In genomic region chr5:110140424-110140823, GRCm38 (mm10) we compare ENCODE assay signal across 19 mouse cellular contexts. TPM values are rescaled to one million over a fixed set of nuclear protein-coding genes. Genes with fewer than 3 reads are reported as not detected.
A peak's percentile ranks its signal among the peaks of the same experiment; 100 is the strongest.
DNase-seq lines count a peak whose midpoint lies in the region; ATAC-seq and TF ChIP-seq lines count a peak whose summit lies in the region.
"Had no signal": no experiment of that assay in that cellular context is flagged by ENCODE, and none has a peak within 500 bp of the region (broad histone marks: within the 10 kb centered on the region; RNA-seq: fewer than 3 reads in every experiment).

No protein-coding gene starts in this region.

- no peak overlapping the region for H3K4me2 ChIP-seq in forebrain, embryonic 12.5 days

- peak; percentile 68 to 78 for TF ChIP-seq EP300 in MEL (IDR thresholded peaks at IDR 0.05; ENCODE audit: low read depth in 1 of 2, low read length in 2 of 2)

- no peak for ATAC-seq in forebrain, embryonic 12.5 days (ENCODE audit: low FRiP score)
- ATAC-seq: activated CD4-positive, CD25-positive, alpha-beta regulatory T cell, adult 4 months; CD4-positive, CD25-positive, alpha-beta regulatory T cell, adult 4 months; Patski had no signal

- TF ChIP-seq POLR2A in MEL (IDR thresholded peaks at IDR 0.05; ENCODE audit: control insufficient read depth in 1 of 2, insufficient read depth in 1 of 2, low read depth in 1 of 2, low read length in 2 of 2, poor library complexity in 1 of 2), result no peak

- peak; percentile 20 for DNase-seq in MEL (ENCODE audit: low read depth, low spot score)
- DNase-seq: adrenal gland, adult 2 months; adrenal gland, adult 8-10 months; adrenal gland, postnatal 10 days; adrenal gland, postnatal 14 days; adrenal gland, postnatal 25 days; adrenal gland, postnatal 36 days; B cell, adult 2 months; cerebellum, adult 11 months; cerebellum, adult 11-12 months; cerebellum, adult 18-20 months; cerebellum, adult 2 months; cerebellum, adult 8-10 months had no signal

- H3K79me2 ChIP-seq in MEL (ENCODE audit: control insufficient read depth, insufficient read depth, low read length, poor library complexity), result peaks cover 21% of the 10 kb centered on the region

- peak overlapping the region; percentile 85 for H3K27ac ChIP-seq in MEL (ENCODE audit: control insufficient read depth, low read depth, low read length)
- no peak overlapping the region for H3K27ac ChIP-seq in forebrain, embryonic 12.5 days

- H3K27me3 ChIP-seq in MEL (ENCODE audit: control insufficient read depth in 1 of 2, insufficient read depth in 2 of 2, low read length in 2 of 2), result no peaks in the 10 kb centered on the region
- H3K27me3 ChIP-seq in forebrain, embryonic 12.5 days, result no peaks in the 10 kb centered on the region
- H3K27me3 ChIP-seq: CH12.LX, Patski had no signal

- TF ChIP-seq CTCF in MEL (IDR thresholded peaks at IDR 0.05 in 2 of 3, conservative IDR thresholded peaks at IDR 0.05 in 1 of 3; ENCODE audit: control insufficient read depth in 1 of 3, insufficient read depth in 1 of 3, low read depth in 2 of 3, low read length in 3 of 3, poor library complexity in 1 of 3, severe bottlenecking in 1 of 3), result no peak

- no peaks in the 10 kb centered on the region for H3K9me3 ChIP-seq in MEL (replicated peaks; ENCODE audit: insufficient read depth, low read length)
- H3K9me3 ChIP-seq in forebrain, embryonic 12.5 days, result no peaks in the 10 kb centered on the region
- H3K9me3 ChIP-seq: G1E had no signal

- H3K4me3 ChIP-seq in MEL (ENCODE audit: control insufficient read depth in 1 of 2, insufficient read depth in 1 of 2, low read depth in 2 of 2, low read length in 2 of 2), result peak overlapping the region in 1 of 2 experiments; percentile 38; a peak in 2 of 4 replicates
- H3K4me3 ChIP-seq in forebrain, embryonic 12.5 days (replicated peaks), result no peak overlapping the region

- H3K4me1 ChIP-seq in MEL (ENCODE audit: control insufficient read depth in 1 of 2, insufficient read depth in 2 of 2, low read length in 2 of 2), result peaks cover 38 to 47% of the 10 kb centered on the region in 2 experiments
- peaks cover 7% of the 10 kb centered on the region; the same call in 1 of the 2 replicates for H3K4me1 ChIP-seq in forebrain, embryonic 12.5 days

- peak overlapping the region; percentile 56 for H3K9ac ChIP-seq in MEL (ENCODE audit: control insufficient read depth, low read depth, low read length, poor library complexity, severe bottlenecking)
- no peak overlapping the region for H3K9ac ChIP-seq in forebrain, embryonic 12.5 days

- 89% methylated on average over 7 of the region's 7 CpGs for WGBS in forebrain, embryonic 12.5 days

- no peak for TF ChIP-seq RAD21 in MEL (IDR thresholded peaks at IDR 0.05; ENCODE audit: low read depth, low read length)

- peaks cover 21 to 52% of the 10 kb centered on the region in 2 experiments for H3K36me3 ChIP-seq in MEL (ENCODE audit: control insufficient read depth in 1 of 2, insufficient read depth in 2 of 2, low read length in 2 of 2)
- H3K36me3 ChIP-seq in forebrain, embryonic 12.5 days (replicated peaks), result peaks cover 39% of the 10 kb centered on the region

TF ChIP-seq in MEL, 35 proteins besides CTCF, POLR2A, EP300 and RAD21:
- TF ChIP-seq SIN3A (IDR thresholded peaks at IDR 0.05; ENCODE audit: low read length) (peak; percentile 63; the same call in 1 of the 2 replicates), E2F4 (IDR thresholded peaks at IDR 0.05; ENCODE audit: borderline replicate concordance, low read depth, low read length) (no peak), TAL1 (IDR thresholded peaks at IDR 0.05; ENCODE audit: low read length) (no peak), MYB (IDR thresholded peaks at IDR 0.05; ENCODE audit: low read depth, low read length) (peak; percentile 52; the same call in 1 of the 2 replicates), BHLHE40 (IDR thresholded peaks at IDR 0.05; ENCODE audit: borderline replicate concordance, low read depth, low read length) (peak; percentile 43; the same call in 1 of the 2 replicates), ELF1 (IDR thresholded peaks at IDR 0.05; ENCODE audit: low read depth, low read length) (0 out of 2 replicates have a peak, but pooled peaks have one; percentile 20), TCF12 (IDR thresholded peaks at IDR 0.05; ENCODE audit: low read depth, low read length) (peak; percentile 60), USF2 (IDR thresholded peaks at IDR 0.05; ENCODE audit: borderline replicate concordance in 1 of 2, insufficient read depth in 1 of 2, low read depth in 1 of 2, low read length in 2 of 2) (no peak), MEF2A (IDR thresholded peaks at IDR 0.05; ENCODE audit: extremely low read depth, insufficient replicate concordance, low read depth, low read length, poor library complexity, severe bottlenecking) (no peak), ZC3H11A (IDR thresholded peaks at IDR 0.05; ENCODE audit: low read depth, low read length) (no peak), SMC3 (IDR thresholded peaks at IDR 0.05; ENCODE audit: low read depth, low read length) (no peak), ETS1 (IDR thresholded peaks at IDR 0.05; ENCODE audit: low read depth, low read length) (peak; percentile 71), ZNF384 (IDR thresholded peaks at IDR 0.05; ENCODE audit: low read depth, low read length) (peak; percentile 59), ZMIZ1 (IDR thresholded peaks at IDR 0.05; ENCODE audit: low read depth, low read length) (no peak; the same call in 1 of the 2 replicates), TBP (IDR thresholded peaks at IDR 0.05; ENCODE audit: low read depth, low read length) (0 out of 2 replicates have a peak, but pooled peaks have one; percentile 13), GATA1 (IDR thresholded peaks at IDR 0.05; ENCODE audit: low read depth, low read length) (peak; percentile 90), UBTF (IDR thresholded peaks at IDR 0.05; ENCODE audit: borderline replicate concordance, insufficient read depth, low read depth, low read length) (no peak)

RNA-seq across cellular contexts. Expression of gene Chfr, which starts 4.8 kb away (rescaled TPM):
- 44.7 and 50.4 TPM in 2 replicates for total RNA-seq in MEL (2012; rRNA removed)
- 10 to 100 TPM in 1 of 2 experiments, not detected in 1; 63.9 TPM for polyA plus RNA-seq in MEL (2012; ENCODE audit: insufficient read depth in 1 of 2, insufficient read length in 2 of 2, low read depth in 1 of 2, low replicate concordance in 2 of 2, missing spikeins in 1 of 2)
- polyA plus RNA-seq in forebrain, embryonic 12.5 days (2016; fragmentation: Nextera tagmentation; extraction: Ambion mirVana), result 79.2 and 81.8 TPM in 2 replicates

RNA-seq across cellular contexts. Expression of gene Zfp605, which starts 30.5 kb away (rescaled TPM):
- 4.0 and 5.2 TPM in 2 replicates for total RNA-seq in MEL (2012; rRNA removed)
- 1 to 10 TPM in 1 of 2 experiments, not detected in 1; 4.7 TPM for polyA plus RNA-seq in MEL (2012; ENCODE audit: insufficient read depth in 1 of 2, insufficient read length in 2 of 2, low read depth in 1 of 2, low replicate concordance in 2 of 2, missing spikeins in 1 of 2)
- polyA plus RNA-seq in forebrain, embryonic 12.5 days (2016; fragmentation: Nextera tagmentation; extraction: Ambion mirVana), result 12.4 and 13.0 TPM in 2 replicates

RNA-seq across cellular contexts. Expression of gene Gtpbp6, which starts 32.4 kb away (rescaled TPM):
- 39.7 and 50.2 TPM in 2 replicates for total RNA-seq in MEL (2012; rRNA removed)
- polyA plus RNA-seq in MEL (2012; ENCODE audit: insufficient read depth in 1 of 2, insufficient read length in 2 of 2, low read depth in 1 of 2, low replicate concordance in 2 of 2, missing spikeins in 1 of 2), result 10 to 100 TPM in 1 of 2 experiments, not detected in 1; 59.1 TPM
- polyA plus RNA-seq in forebrain, embryonic 12.5 days (2016; fragmentation: Nextera tagmentation; extraction: Ambion mirVana), result 39.3 and 44.4 TPM in 2 replicates

RNA-seq across cellular contexts. Expression of gene Golga3, which starts 36.1 kb away (rescaled TPM):
- total RNA-seq in MEL (2012; rRNA removed), result 16.3 and 17.4 TPM in 2 replicates
- polyA plus RNA-seq in MEL (2012; ENCODE audit: insufficient read depth in 1 of 2, insufficient read length in 2 of 2, low read depth in 1 of 2, low replicate concordance in 2 of 2, missing spikeins in 1 of 2), result 10 to 100 TPM; 21.7 to 80.3 TPM
- polyA plus RNA-seq in forebrain, embryonic 12.5 days (2016; fragmentation: Nextera tagmentation; extraction: Ambion mirVana), result 23.0 and 24.6 TPM in 2 replicates

RNA-seq across cellular contexts. Expression of gene Plcxd1, which starts 40.7 kb away (rescaled TPM):
- 0.46 and 0.77 TPM in 2 replicates for total RNA-seq in MEL (2012; rRNA removed)
- 1 to 10 TPM in 1 of 2 experiments, not detected in 1; 2.5 TPM for polyA plus RNA-seq in MEL (2012; ENCODE audit: insufficient read depth in 1 of 2, insufficient read length in 2 of 2, low read depth in 1 of 2, low replicate concordance in 2 of 2, missing spikeins in 1 of 2)
- 1.1 and 1.2 TPM in 2 replicates for polyA plus RNA-seq in forebrain, embryonic 12.5 days (2016; fragmentation: Nextera tagmentation; extraction: Ambion mirVana)
- total RNA-seq: adrenal gland, postnatal 14 days had no signal
- polyA plus RNA-seq: G1E had no signal
